Mouse (Mus musculus) MEL (cell line): ENCODE data around the gene Hacd3. TPM values are rescaled to one million over a fixed set of nuclear protein-coding genes. Genes with fewer than 3 reads are reported as not detected.

Source experiments
- DNase-seq: peaks from one replicate; pipeline ENCODE4 v3.0.0; 2011; ENCODE audit warnings: low read depth, low spot score
- H3K27ac ChIP-seq: 2 replicates; pipeline ENCODE4 v1.5.1; 2012; ENCODE audit warnings: low read depth, mild to moderate bottlenecking, control low read depth, low read length, moderate library complexity; ENCODE audit not compliant: control insufficient read depth
- H3K27me3 ChIP-seq, 2 experiments: fragments of 150-350 bp in 1 of 2; sonication (generic) in 1 of 2; 2 replicates each; pipeline ENCODE4 v1.6.1; 2012; ENCODE audit warnings: low read length in 2 of 2, mild to moderate bottlenecking in 2 of 2, improper control_type of control experiment in 1 of 2, moderate library complexity in 1 of 2; ENCODE audit not compliant: insufficient read depth in 2 of 2, control insufficient read depth in 1 of 2
- H3K36me3 ChIP-seq, 2 experiments: 2 replicates each; pipeline ENCODE4 v1.6.1; 2012 to 2014; ENCODE audit warnings: low read length in 2 of 2, improper control_type of control experiment in 1 of 2, inconsistent platforms in 1 of 2, mild to moderate bottlenecking in 1 of 2; ENCODE audit not compliant: insufficient read depth in 2 of 2, control insufficient read depth in 1 of 2
- H3K4me1 ChIP-seq, 2 experiments: fragments of 150-350 bp in 1 of 2; sonication (generic) in 1 of 2; 2 replicates each; pipeline ENCODE4 v1.6.1; 2012; ENCODE audit warnings: low read length in 2 of 2, improper control_type of control experiment in 1 of 2, mild to moderate bottlenecking in 1 of 2; ENCODE audit not compliant: insufficient read depth in 2 of 2, control insufficient read depth in 1 of 2
- H3K4me3 ChIP-seq, 2 experiments: fragments of 150-350 bp in 1 of 2; sonication (generic) in 1 of 2; 2 replicates each; pipeline ENCODE4 v1.5.1; 2012; ENCODE audit warnings: low read depth in 2 of 2, low read length in 2 of 2, mild to moderate bottlenecking in 2 of 2, moderate library complexity in 2 of 2, control low read depth in 1 of 2, improper control_type of control experiment in 1 of 2; ENCODE audit not compliant: control insufficient read depth in 1 of 2, insufficient read depth in 1 of 2
- H3K79me2 ChIP-seq: 2 replicates; pipeline ENCODE4 v1.6.1; 2012; ENCODE audit warnings: mild to moderate bottlenecking, low read length, moderate library complexity; ENCODE audit not compliant: control insufficient read depth, poor library complexity, insufficient read depth
- H3K9ac ChIP-seq: 2 replicates; pipeline ENCODE4 v1.6.1; 2012; ENCODE audit warnings: low read depth, mild to moderate bottlenecking, control low read depth, low read length, moderate library complexity; ENCODE audit not compliant: control insufficient read depth, poor library complexity, severe bottlenecking
- H3K9me3 ChIP-seq: fragments of 150-350 bp; sonication (generic); replicated peaks from 2 replicates; pipeline ENCODE4 v1.6.1; 2012; ENCODE audit warnings: mild to moderate bottlenecking, low read length, improper control_type of control experiment, moderate library complexity; ENCODE audit not compliant: insufficient read depth
- CHD1 ChIP-seq: IDR thresholded peaks from 2 replicates; pipeline ENCODE4 v1.6.1; 2012; ENCODE audit warnings: low read depth, mild to moderate bottlenecking, inconsistent platforms, low read length, improper control_type of control experiment
- CHD2 ChIP-seq: IDR thresholded peaks from 2 replicates; pipeline ENCODE4 v1.6.1; 2011; ENCODE audit warnings: low read length, improper control_type of control experiment
- E2F4 ChIP-seq: IDR thresholded peaks from 2 replicates; pipeline ENCODE4 v1.6.1; 2011; ENCODE audit warnings: low read depth, low read length, improper control_type of control experiment, borderline replicate concordance
- ETS1 ChIP-seq: IDR thresholded peaks from 2 replicates; pipeline ENCODE4 v1.6.1; 2012; ENCODE audit warnings: low read depth, mild to moderate bottlenecking, inconsistent platforms, low read length, improper control_type of control experiment, moderate library complexity
- GATA1 ChIP-seq: IDR thresholded peaks from 2 replicates; pipeline ENCODE4 v1.6.1; 2011; ENCODE audit warnings: low read depth, low read length, improper control_type of control experiment
- HCFC1 ChIP-seq: IDR thresholded peaks from 2 replicates; pipeline ENCODE4 v1.6.1; 2012; ENCODE audit warnings: low read depth, mild to moderate bottlenecking, inconsistent platforms, low read length, improper control_type of control experiment, moderate library complexity
- JUND ChIP-seq: IDR thresholded peaks from 2 replicates; pipeline ENCODE4 v1.6.1; 2011; ENCODE audit warnings: low read depth, mild to moderate bottlenecking, improper control_type of control experiment, low read length
- KAT2A ChIP-seq: conservative IDR thresholded peaks from 2 replicates; pipeline ENCODE4 v1.6.1; 2012; ENCODE audit warnings: low read depth, low read length, improper control_type of control experiment, inconsistent platforms
- MXI1 ChIP-seq: IDR thresholded peaks from 2 replicates; pipeline ENCODE4 v1.6.1; 2011; ENCODE audit warnings: mild to moderate bottlenecking, low read depth, low read length, improper control_type of control experiment
- MYC ChIP-seq: IDR thresholded peaks from 2 replicates; pipeline ENCODE4 v1.6.1; 2011; ENCODE audit warnings: low read depth, mild to moderate bottlenecking, low read length, improper control_type of control experiment, moderate library complexity
- POLR2AphosphoS5 ChIP-seq: IDR thresholded peaks from 2 replicates; pipeline ENCODE4 v1.6.1; 2012; ENCODE audit warnings: low read depth, borderline replicate concordance, mild to moderate bottlenecking, inconsistent platforms, low read length, moderate library complexity, mixed read lengths
- TAL1 ChIP-seq: IDR thresholded peaks from 2 replicates; pipeline ENCODE4 v1.6.1; 2012; ENCODE audit warnings: mild to moderate bottlenecking, inconsistent platforms, low read length, moderate library complexity, mixed read lengths
- TBP ChIP-seq: IDR thresholded peaks from 2 replicates; pipeline ENCODE4 v1.8.0; 2011; ENCODE audit warnings: low read depth, low read length, improper control_type of control experiment
- TCF12 ChIP-seq: IDR thresholded peaks from 2 replicates; pipeline ENCODE4 v1.6.1; 2014; ENCODE audit warnings: low read depth, mild to moderate bottlenecking, inconsistent platforms, low read length, improper control_type of control experiment, moderate library complexity
- USF1 ChIP-seq: IDR thresholded peaks from 2 replicates; pipeline ENCODE4 v1.6.1; 2014; ENCODE audit warnings: low read depth, mild to moderate bottlenecking, inconsistent platforms, low read length, improper control_type of control experiment, moderate library complexity
- USF2 ChIP-seq, 2 experiments: IDR thresholded peaks; 2 replicates each; pipeline ENCODE4 v1.6.1; 2011 to 2012; ENCODE audit warnings: improper control_type of control experiment in 2 of 2, low read length in 2 of 2, borderline replicate concordance in 1 of 2, inconsistent platforms in 1 of 2, low read depth in 1 of 2, mild to moderate bottlenecking in 1 of 2; ENCODE audit not compliant: insufficient read depth in 1 of 2
- ZMIZ1 ChIP-seq: IDR thresholded peaks from 2 replicates; pipeline ENCODE4 v1.6.1; 2012; ENCODE audit warnings: low read depth, mild to moderate bottlenecking, inconsistent platforms, low read length, improper control_type of control experiment, moderate library complexity
- ZNF384 ChIP-seq: IDR thresholded peaks from 2 replicates; pipeline ENCODE4 v1.6.1; 2012; ENCODE audit warnings: low read depth, mild to moderate bottlenecking, inconsistent platforms, low read length, improper control_type of control experiment
- polyA plus RNA-seq, 2 experiments: library from polyadenylated mRNA; stranded (reverse) in 1 of 2; unstranded in 1 of 2; fragments of >175 nt in 1 of 2; fragments of >200 nt in 1 of 2; gene quantifications; 2 replicates each; pipeline versions ENCODE4 v1.2.1 to v1.2.4; 2012; ENCODE audit warnings: low replicate concordance in 2 of 2, low read depth in 1 of 2; ENCODE audit not compliant: insufficient read length in 2 of 2, insufficient read depth in 1 of 2, missing spikeins in 1 of 2
- total RNA-seq: library from RNA; depleted of rRNA; stranded (reverse); fragments of 300-350 nt; gene quantifications from 2 replicates; pipeline ENCODE4 v1.2.3, GENCODE M21; 2012

Hacd3 gene
- total and polyA plus RNA-seq, 3 experiments = 47.3 to 340 (median 57.9) TPM

DNA sequence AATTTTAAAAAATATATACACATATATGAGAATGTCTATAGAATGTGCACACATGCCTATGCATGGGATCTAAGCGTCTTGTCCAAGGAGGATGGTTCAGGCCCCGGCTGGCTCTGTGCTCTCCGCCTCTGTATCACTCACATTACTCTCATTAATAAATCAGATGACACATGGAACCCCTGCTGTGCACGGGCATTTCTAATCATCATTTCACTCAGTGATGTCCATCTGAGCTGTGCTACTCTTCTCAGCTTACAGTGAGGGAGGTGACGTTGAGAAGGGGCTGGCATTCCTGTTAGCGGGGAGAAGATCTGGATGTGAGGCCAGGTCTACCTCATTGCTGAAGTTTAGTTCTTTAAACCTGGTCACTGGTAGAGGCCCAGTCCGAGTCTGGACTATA lies 5.7 kb upstream of the Hacd3 start:
- H3K79me2 ChIP-seq = no peaks in the 10 kb centered on the region
- H3K27ac ChIP-seq = no peak overlapping the region
- no peak for DNase-seq
- H3K27me3 ChIP-seq = no peaks in the 10 kb centered on the region
- H3K36me3 ChIP-seq = peaks cover 0 to 9% of the 10 kb centered on the region in 2 experiments; a peak in 2 of 4 replicates
- TF ChIP-seq TCF12 (no peak), MYC (no peak), E2F4 (no peak), JUND (no peak), ZNF384 (no peak), HCFC1 (no peak), ZMIZ1 (no peak), ETS1 (no peak), GATA1 (no peak), MXI1 (no peak), USF2 (IDR thresholded peaks at IDR 0.05; ENCODE audit: borderline replicate concordance in 1 of 2, insufficient read depth in 1 of 2, low read depth in 1 of 2, low read length in 2 of 2) (no peak), CHD2 (no peak), TBP (no peak), CHD1 (no peak), TAL1 (no peak), KAT2A (no peak)
- TF ChIP-seq, all 39 proteins: peak for 0
- Histone ChIP-seq H3K4me3 (no peak overlapping the region), H3K9ac (no peak overlapping the region), H3K9me3 (no peaks in the 10 kb centered on the region), H3K4me1 (peaks cover 3 to 10% of the 10 kb centered on the region in 2 experiments)

DNA sequence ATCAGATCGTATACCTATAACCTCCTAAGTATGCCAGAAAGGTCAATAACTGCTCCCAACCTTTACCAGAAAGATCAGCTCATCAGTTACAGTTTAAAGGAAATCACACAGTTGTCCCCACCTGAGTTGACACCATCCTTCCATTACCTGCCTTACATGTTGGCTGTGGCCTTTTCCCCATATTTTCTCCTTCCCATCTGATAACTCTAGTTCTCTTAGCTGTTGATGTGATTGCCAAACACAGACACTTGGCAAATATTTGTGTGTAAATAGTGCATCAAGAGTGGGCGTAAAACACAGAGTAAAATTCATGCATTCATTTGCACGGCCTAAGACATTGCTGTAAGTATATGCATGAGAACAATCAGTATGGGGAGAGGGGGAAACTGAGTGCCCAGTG lies 2.0 kb upstream of the Hacd3 start:
- Histone ChIP-seq H3K9me3 (no peaks in the 10 kb centered on the region), H3K36me3 (peaks cover 0 to 30% of the 10 kb centered on the region in 2 experiments; a peak in 2 of 4 replicates), H3K4me1 (peaks cover 22% of the 10 kb centered on the region in 2 experiments), H3K9ac (no peak overlapping the region), H3K27ac (no peak overlapping the region), H3K27me3 (no peaks in the 10 kb centered on the region), H3K79me2 (peaks cover 23% of the 10 kb centered on the region), H3K4me3 (no peak overlapping the region)
- no peak for DNase-seq
- TF ChIP-seq POLR2AphosphoS5 = no peak
- no peak for TF ChIP-seq USF1
